Mouse (Mus musculus) heart, adult 2 months (tissue): ENCODE results near the gene Slc7a11.

Source experiments
- CTCF ChIP-seq: fragments of 200-600 bp; IDR thresholded peaks from 2 replicates; pipeline ENCODE4 v1.8.1; 2022; ENCODE audit warnings: antibody characterized with exemption, mild to moderate bottlenecking, moderate library complexity
- EP300 ChIP-seq: fragments of 200-500 bp; IDR thresholded peaks from 2 replicates; pipeline ENCODE4 v1.6.1; 2011; ENCODE audit warnings: low read depth, low read length, control low read depth; ENCODE audit not compliant: insufficient read depth
- POLR2A ChIP-seq: fragments of 200-500 bp; IDR thresholded peaks from 2 replicates; pipeline ENCODE4 v1.6.1; 2011; ENCODE audit warnings: mild to moderate bottlenecking, low read depth, low read length, control low read depth; ENCODE audit not compliant: insufficient read depth

GRCm38 (mm10) chr3:50421480-50422277 is 21.7 kb downstream of the Slc7a11 start:
- TF ChIP-seq POLR2A (no peak), EP300 (no peak), CTCF (no peak)
